Mouse (Mus musculus): ENCODE measurements at regions not wholly inside any gene's neighbourhood (a gene's known extent, or its start where the extent isn't known, plus 50 kb on each side); places are given as distances from the start of the nearest gene placed in this dataset.

GRCm38 (mm10) chr12:16477572-16477971 lies 133.2 kb downstream of the Lpin1 start:
- no peaks in the 10 kb centered on the region for H3K27me3 ChIP-seq
- no peak overlapping the region for H3K4me3 ChIP-seq
- no peak for ATAC-seq (replicated peaks; ENCODE audit: insufficient number of reproducible peaks, insufficient read depth, low FRiP score, low read depth)
- no peaks in the 10 kb centered on the region for H3K36me3 ChIP-seq
- no peaks in the 10 kb centered on the region for H3K9me3 ChIP-seq (replicated peaks)
- H3K9ac ChIP-seq, result no peak overlapping the region
- H3K4me1 ChIP-seq (replicated peaks), result no peaks in the 10 kb centered on the region
- no peak overlapping the region for H3K27ac ChIP-seq
- no peak overlapping the region for H3K4me2 ChIP-seq
- WGBS, result 87% methylated on average over 2 of the region's 2 CpGs

- 59% methylated on average over 4 of the region's 4 CpGs for WGBS
- ATAC-seq (replicated peaks; ENCODE audit: insufficient number of reproducible peaks, insufficient read depth, low FRiP score, low read depth), result no peak
These were observed 136.2 kb downstream of the Lpin1 start for GRCm38 (mm10) chr12:16474361-16475080.

DNA sequence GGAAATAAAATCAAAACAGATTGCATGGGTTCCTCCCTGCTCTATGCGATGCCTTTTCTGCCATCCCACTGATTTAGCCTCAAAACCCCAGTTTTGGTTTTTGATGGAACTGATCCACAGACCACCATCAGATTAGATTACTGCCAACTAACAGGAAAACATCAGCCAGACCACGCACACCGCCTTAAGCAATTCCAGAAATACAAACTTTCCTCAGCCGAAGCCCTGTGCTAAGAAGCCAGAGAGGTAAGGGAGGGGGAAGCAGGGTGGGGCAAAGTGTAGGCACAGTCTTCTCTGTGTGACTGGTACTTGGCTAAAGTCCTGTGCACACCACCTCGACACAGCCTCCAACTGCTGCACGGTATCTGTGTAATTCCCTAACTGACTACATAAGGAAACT lies 153.3 kb downstream of the Lpin1 start:
- Histone ChIP-seq H3K4me1 (replicated peaks) (no peaks in the 10 kb centered on the region), H3K9me3 (replicated peaks) (no peaks in the 10 kb centered on the region), H3K4me3 (no peak overlapping the region), H3K36me3 (no peaks in the 10 kb centered on the region), H3K27ac (no peak overlapping the region), H3K9ac (no peak overlapping the region), H3K27me3 (no peaks in the 10 kb centered on the region), H3K4me2 (no peak overlapping the region)
- 77% methylated on average over 6 of the region's 6 CpGs for WGBS
- no peak for ATAC-seq (replicated peaks; ENCODE audit: insufficient number of reproducible peaks, insufficient read depth, low FRiP score, low read depth)

More at GRCm38 (mm10) chr12:16474361-16475080, 136.2 kb downstream of the Lpin1 start:
- H3K36me3 ChIP-seq, result no peaks in the 10 kb centered on the region
- no peaks in the 10 kb centered on the region for H3K4me1 ChIP-seq (replicated peaks)
- H3K27me3 ChIP-seq, result no peaks in the 10 kb centered on the region
- no peak overlapping the region for H3K4me2 ChIP-seq
- no peak overlapping the region for H3K27ac ChIP-seq
- H3K9me3 ChIP-seq (replicated peaks), result no peaks in the 10 kb centered on the region
- H3K9ac ChIP-seq, result no peak overlapping the region
- no peak overlapping the region for H3K4me3 ChIP-seq

DNA sequence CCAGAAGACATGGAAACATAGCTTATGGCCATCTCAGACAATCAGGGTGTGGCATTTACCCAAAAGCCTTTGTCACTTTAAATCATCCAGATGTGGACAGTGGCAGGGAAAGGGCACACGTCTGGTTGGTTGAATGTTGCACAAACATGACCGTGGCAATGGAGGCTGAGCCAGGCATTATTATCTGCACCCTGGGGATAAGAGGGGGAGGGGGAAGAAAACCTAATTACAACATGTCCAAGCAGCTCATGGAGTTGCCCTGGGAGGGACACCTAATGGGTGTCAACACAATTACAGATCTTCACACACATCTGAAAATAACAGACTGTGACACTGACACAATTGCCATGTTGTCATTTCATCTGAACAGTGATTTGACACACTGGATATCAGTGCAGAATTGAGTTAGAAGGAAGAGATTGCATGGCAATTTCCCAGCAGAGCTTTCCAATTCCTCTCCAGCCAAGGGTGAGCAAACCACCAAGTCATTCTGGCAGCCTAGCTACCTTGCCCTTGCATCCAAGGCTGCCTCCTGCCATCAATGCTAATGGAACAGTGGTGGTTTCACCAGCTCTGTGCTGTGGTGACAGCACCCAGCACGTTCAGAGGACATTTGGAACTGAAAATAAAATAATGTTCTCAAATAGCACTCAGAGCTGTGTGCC lies 159.9 kb downstream of the Lpin1 start:
- no peaks in the 10 kb centered on the region for H3K9me3 ChIP-seq (replicated peaks)
- H3K36me3 ChIP-seq, result no peaks in the 10 kb centered on the region
- WGBS, result 62% methylated on average over 3 of the region's 3 CpGs
- H3K4me2 ChIP-seq, result no peak overlapping the region
- H3K9ac ChIP-seq, result no peak overlapping the region
- no peak overlapping the region for H3K27ac ChIP-seq
- no peak for ATAC-seq (replicated peaks; ENCODE audit: insufficient number of reproducible peaks, insufficient read depth, low FRiP score, low read depth)
- H3K4me1 ChIP-seq (replicated peaks), result no peaks in the 10 kb centered on the region
- H3K4me3 ChIP-seq, result no peak overlapping the region
- no peaks in the 10 kb centered on the region for H3K27me3 ChIP-seq

GRCm38 (mm10) chr12:16438717-16439116 lies 172.0 kb downstream of the Lpin1 start:
- ATAC-seq (replicated peaks; ENCODE audit: insufficient number of reproducible peaks, insufficient read depth, low FRiP score, low read depth), result no peak
- no peaks in the 10 kb centered on the region for H3K9me3 ChIP-seq (replicated peaks)
- H3K36me3 ChIP-seq, result no peaks in the 10 kb centered on the region
- no peak overlapping the region for H3K4me2 ChIP-seq
- H3K27me3 ChIP-seq, result no peaks in the 10 kb centered on the region
- H3K4me3 ChIP-seq, result no peak overlapping the region
- H3K9ac ChIP-seq, result no peak overlapping the region
- H3K4me1 ChIP-seq (replicated peaks), result peaks cover 6% of the 10 kb centered on the region
- no peak overlapping the region for H3K27ac ChIP-seq
- 82% methylated on average over 5 of the region's 5 CpGs for WGBS

GRCm38 (mm10) chr12:16436961-16437360 lies 173.8 kb downstream of the Lpin1 start:
- peaks cover 6% of the 10 kb centered on the region for H3K4me1 ChIP-seq (replicated peaks)
- H3K4me3 ChIP-seq, result no peak overlapping the region
- whole genome bisulfite sequencing, result 91% methylated on average over 1 of the region's 1 CpGs
- H3K27ac ChIP-seq, result no peak overlapping the region
- no peaks in the 10 kb centered on the region for H3K27me3 ChIP-seq
- H3K9me3 ChIP-seq (replicated peaks), result no peaks in the 10 kb centered on the region
- H3K36me3 ChIP-seq, result no peaks in the 10 kb centered on the region
- H3K9ac ChIP-seq, result no peak overlapping the region
- H3K4me2 ChIP-seq, result no peak overlapping the region
- ATAC-seq (replicated peaks; ENCODE audit: insufficient number of reproducible peaks, insufficient read depth, low FRiP score, low read depth), result no peak

- Histone ChIP-seq H3K27ac (no peak overlapping the region), H3K9me3 (replicated peaks) (no peaks in the 10 kb centered on the region), H3K9ac (no peak overlapping the region), H3K27me3 (no peaks in the 10 kb centered on the region), H3K4me2 (no peak overlapping the region), H3K36me3 (no peaks in the 10 kb centered on the region), H3K4me1 (replicated peaks) (peaks cover 6% of the 10 kb centered on the region), H3K4me3 (no peak overlapping the region)
- no peak for ATAC-seq (replicated peaks; ENCODE audit: insufficient number of reproducible peaks, insufficient read depth, low FRiP score, low read depth)
- WGBS, result 67% methylated on average over 1 of the region's 1 CpGs
These were observed 174.5 kb downstream of the Lpin1 start for GRCm38 (mm10) chr12:16436255-16436654.

GRCm38 (mm10) chr12:16434739-16435138 lies 176.0 kb downstream of the Lpin1 start:
- H3K9me3 ChIP-seq (replicated peaks), result no peaks in the 10 kb centered on the region
- no peak overlapping the region for H3K4me2 ChIP-seq
- H3K4me3 ChIP-seq, result no peak overlapping the region
- H3K36me3 ChIP-seq, result no peaks in the 10 kb centered on the region
- ATAC-seq (replicated peaks; ENCODE audit: insufficient number of reproducible peaks, insufficient read depth, low FRiP score, low read depth), result no peak
- WGBS, result 24% methylated on average over 1 of the region's 1 CpGs
- no peak overlapping the region for H3K27ac ChIP-seq
- peaks cover 6% of the 10 kb centered on the region for H3K4me1 ChIP-seq (replicated peaks)
- H3K9ac ChIP-seq, result no peak overlapping the region
- H3K27me3 ChIP-seq, result no peaks in the 10 kb centered on the region

DNA sequence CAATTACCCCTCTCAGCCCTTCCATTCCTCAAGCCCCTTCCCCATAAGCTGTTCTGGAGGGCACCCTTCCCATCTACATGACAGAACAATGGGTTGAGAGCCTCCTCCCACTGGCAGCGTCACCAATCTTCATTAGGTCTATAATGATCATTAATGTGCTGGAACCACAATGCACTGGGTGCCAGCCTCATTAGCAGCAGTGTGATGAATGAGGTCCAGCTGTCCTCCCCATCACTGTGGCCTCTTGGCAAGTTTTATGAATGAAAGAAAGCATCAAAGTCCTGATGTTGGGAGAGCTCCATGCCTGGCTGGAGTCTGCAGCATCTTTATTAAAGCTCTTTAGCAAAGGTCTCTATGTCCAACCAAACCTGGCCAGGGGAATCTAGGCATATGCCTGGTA lies 176.5 kb downstream of the Lpin1 start:
- H3K27me3 ChIP-seq, result no peaks in the 10 kb centered on the region
- no peak overlapping the region for H3K27ac ChIP-seq
- ATAC-seq (replicated peaks; ENCODE audit: insufficient number of reproducible peaks, insufficient read depth, low FRiP score, low read depth), result no peak
- peaks cover 6% of the 10 kb centered on the region for H3K4me1 ChIP-seq (replicated peaks)
- WGBS, result 60% methylated on average over 1 of the region's 1 CpGs
- no peak overlapping the region for H3K4me2 ChIP-seq
- no peak overlapping the region for H3K4me3 ChIP-seq
- no peaks in the 10 kb centered on the region for H3K9me3 ChIP-seq (replicated peaks)
- H3K36me3 ChIP-seq, result no peaks in the 10 kb centered on the region
- H3K9ac ChIP-seq, result no peak overlapping the region

DNA sequence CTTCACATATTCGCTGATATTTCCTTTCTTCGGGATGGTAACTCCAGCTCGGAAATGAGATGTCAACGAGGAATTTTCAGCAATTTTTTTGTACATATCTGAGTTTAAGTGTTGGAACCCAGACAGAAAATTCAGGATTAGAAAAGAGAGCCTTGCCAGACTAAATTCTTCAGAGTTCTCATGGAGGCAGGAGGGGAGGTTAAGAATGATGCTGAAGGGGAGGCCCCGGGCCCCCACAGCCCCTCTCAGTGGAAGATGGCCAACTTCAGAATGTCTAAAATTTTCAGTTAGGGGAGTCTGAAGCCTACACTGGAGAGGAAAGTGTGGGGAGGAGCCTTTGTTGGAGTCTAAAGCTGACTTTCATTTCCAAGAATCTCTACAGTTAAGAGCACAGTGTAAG lies 184.8 kb downstream of the Lpin1 start:
- Histone ChIP-seq H3K9me3 (replicated peaks) (no peaks in the 10 kb centered on the region), H3K4me3 (no peak overlapping the region), H3K27ac (no peak overlapping the region), H3K9ac (no peak overlapping the region), H3K36me3 (no peaks in the 10 kb centered on the region), H3K4me2 (no peak overlapping the region), H3K4me1 (replicated peaks) (peaks cover 2% of the 10 kb centered on the region; the same call in 1 of the 2 replicates), H3K27me3 (no peaks in the 10 kb centered on the region)
- 62% methylated on average over 5 of the region's 5 CpGs for WGBS
- no peak for ATAC-seq (replicated peaks; ENCODE audit: insufficient number of reproducible peaks, insufficient read depth, low FRiP score, low read depth)

GRCm38 (mm10) chr12:16424526-16424925 lies 186.2 kb downstream of the Lpin1 start:
- Histone ChIP-seq H3K4me3 (no peak overlapping the region), H3K4me2 (no peak overlapping the region), H3K36me3 (no peaks in the 10 kb centered on the region), H3K27ac (no peak overlapping the region), H3K9ac (no peak overlapping the region), H3K27me3 (no peaks in the 10 kb centered on the region), H3K9me3 (replicated peaks) (no peaks in the 10 kb centered on the region), H3K4me1 (replicated peaks) (peaks cover 2% of the 10 kb centered on the region; the same call in 1 of the 2 replicates)
- ATAC-seq (replicated peaks; ENCODE audit: insufficient number of reproducible peaks, insufficient read depth, low FRiP score, low read depth), result no peak
- 91% methylated on average over 4 of the region's 4 CpGs for WGBS

DNA sequence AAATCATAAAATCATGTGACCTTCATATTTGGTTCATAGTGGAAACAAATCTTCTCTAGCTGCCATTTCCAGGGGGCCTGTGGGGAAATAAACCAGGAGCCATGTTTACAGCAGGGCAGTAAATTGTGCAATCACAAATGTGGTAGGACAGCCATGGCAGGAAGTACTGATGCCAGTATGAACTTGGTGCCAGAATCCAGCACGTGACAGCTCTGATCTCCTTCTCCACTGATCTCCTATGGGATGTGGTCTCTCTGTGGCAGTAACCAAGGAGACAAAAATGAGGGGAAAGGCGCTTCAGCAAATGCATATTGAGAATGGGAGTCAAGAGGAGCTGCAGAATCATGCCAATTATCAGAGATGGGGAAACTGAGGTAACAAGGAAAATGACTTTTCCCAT lies 215.0 kb downstream of the Lpin1 start:
- Histone ChIP-seq H3K4me1 (replicated peaks) (peaks cover 14% of the 10 kb centered on the region), H3K4me3 (no peak overlapping the region), H3K27me3 (no peaks in the 10 kb centered on the region), H3K4me2 (no peak overlapping the region), H3K36me3 (no peaks in the 10 kb centered on the region), H3K27ac (no peak overlapping the region), H3K9ac (no peak overlapping the region), H3K9me3 (replicated peaks) (no peaks in the 10 kb centered on the region)
- WGBS, result 85% methylated on average over 2 of the region's 2 CpGs
- ATAC-seq (replicated peaks; ENCODE audit: insufficient number of reproducible peaks, insufficient read depth, low FRiP score, low read depth), result no peak
